Mouse (Mus musculus): ENCODE results near the gene Gins2.

- TF ChIP-seq GATA1 (IDR thresholded peaks at IDR 0.05; ENCODE audit: borderline replicate concordance, low read length) (no peak), FLI1 (IDR thresholded peaks at IDR 0.05; ENCODE audit: low read length) (no peak)
Measured at GRCm38 (mm10) chr8:120547562-120547961, 41.5 kb downstream of the Gins2 start.

Measured in megakaryocyte, embryonic 14.5 days (primary cell).